Mouse (Mus musculus) ES-Bruce4 (cell line): ENCODE results near the gene Cadm3.

ENCODE experiments used
- CTCF ChIP-seq: IDR thresholded peaks from one replicate; pipeline ENCODE4 v1.8.1; 2011; ENCODE audit warnings: low read depth, low read length
- POLR2A ChIP-seq: IDR thresholded peaks from one replicate; pipeline ENCODE4 v1.8.1; 2011; ENCODE audit warnings: low read length; ENCODE audit not compliant: insufficient read depth

GRCm38 (mm10) chr1:173381436-173381835 lies 13.9 kb upstream of the Cadm3 start:
- TF ChIP-seq POLR2A (no peak), CTCF (no peak)
